Mouse (Mus musculus) bone marrow, adult 2 months (tissue): ENCODE results near the gene Slc34a2.

Experiments used
- CTCF ChIP-seq: fragments of 200-500 bp; IDR thresholded peaks from 2 replicates; pipeline ENCODE4 v1.5.1; 2011; ENCODE audit warnings: low read length, control low read depth; ENCODE audit not compliant: control insufficient read depth, insufficient read depth
- POLR2A ChIP-seq: fragments of 200-500 bp; IDR thresholded peaks from 2 replicates; pipeline ENCODE4 v1.6.1; 2011; ENCODE audit warnings: low read depth, mild to moderate bottlenecking, control low read depth, low read length, borderline replicate concordance; ENCODE audit not compliant: control insufficient read depth

DNA sequence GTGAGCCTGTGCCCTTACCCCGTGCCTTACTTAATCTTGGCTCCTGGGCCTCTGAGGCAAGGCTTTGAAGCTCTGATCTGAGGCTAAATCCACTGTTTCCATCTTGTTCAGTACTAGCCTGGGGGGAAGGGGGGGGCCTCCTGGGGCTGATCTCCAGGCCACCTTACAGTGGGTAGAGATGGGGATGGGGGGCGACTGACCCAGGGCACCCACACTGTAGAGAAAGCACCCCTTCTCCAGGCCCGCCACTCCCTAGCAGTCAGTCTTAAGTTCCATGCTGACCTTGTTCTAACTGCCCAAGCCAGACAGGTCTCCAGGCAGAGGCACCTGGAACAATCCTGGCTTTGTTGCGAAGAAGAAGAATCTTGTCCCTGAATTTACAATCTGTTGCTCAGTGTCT, 10.7 kb downstream of the Slc34a2 start:
- TF ChIP-seq CTCF, result no peak
- TF ChIP-seq POLR2A, result no peak
